Mouse (Mus musculus) lung, postnatal 0 days (tissue): Measurements from ENCODE around the gene Zswim7.

Experiments used
- CTCF ChIP-seq: IDR thresholded peaks from 2 replicates; pipeline ENCODE4 v1.5.1; 2016; ENCODE audit warnings: antibody characterized with exemption, mild to moderate bottlenecking
- EP300 ChIP-seq: IDR thresholded peaks from 2 replicates; pipeline ENCODE4 v1.6.1; 2016; ENCODE audit warnings: antibody characterized with exemption, mild to moderate bottlenecking, control low read depth

- peak; percentile 88 for TF ChIP-seq CTCF
- no peak for TF ChIP-seq EP300
Measured at GRCm38 (mm10) chr11:62278027-62278426, 3.1 kb downstream of the Zswim7 start.
